Mouse (Mus musculus) erythroblast, embryonic 14.5 days (primary cell): ENCODE measurements around the gene Mbnl1.

Experiments
- GATA1 ChIP-seq: IDR thresholded peaks from 2 replicates; pipeline ENCODE4 v1.6.1; 2012; ENCODE audit warnings: low read length, inconsistent platforms, mixed read lengths
- TAL1 ChIP-seq: IDR thresholded peaks from 3 replicates; pipeline ENCODE4 v1.6.1; 2012; ENCODE audit warnings: low read length, inconsistent platforms, mixed read lengths

DNA sequence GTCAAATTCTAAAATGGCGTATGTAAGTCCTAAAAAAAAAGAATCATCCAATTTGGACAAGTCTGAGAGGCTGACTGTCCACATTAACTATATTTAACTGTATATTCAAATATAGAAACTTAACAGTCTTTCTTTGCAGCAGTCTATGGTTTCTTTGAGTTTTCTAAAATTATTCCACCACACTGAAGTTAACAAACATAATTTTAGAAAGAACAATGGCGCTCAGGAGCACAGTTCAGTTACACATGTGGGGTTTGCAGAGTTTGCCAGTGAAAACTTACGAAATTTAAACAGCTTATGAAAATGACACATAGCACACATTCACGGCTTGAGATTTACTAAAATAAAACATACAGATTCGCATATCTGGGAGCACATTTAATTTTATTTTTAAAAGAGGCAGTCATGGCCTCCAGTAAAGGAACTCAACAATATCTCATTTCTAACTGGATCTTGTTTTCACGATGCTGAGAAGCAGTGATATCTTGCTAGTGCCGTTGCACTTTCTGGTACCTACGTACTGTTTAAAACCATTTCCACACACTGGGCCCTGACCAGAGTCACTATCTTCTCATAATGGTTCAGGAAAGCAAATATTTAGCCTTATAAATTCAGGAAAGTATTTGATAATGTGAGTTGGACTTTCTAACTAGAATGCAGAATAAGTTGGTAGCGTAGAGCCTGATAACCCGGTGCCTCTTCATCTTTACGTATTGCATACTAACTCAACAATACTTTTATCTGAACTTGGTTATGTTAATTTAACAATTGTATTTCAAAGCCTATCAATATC, 1.4 kb downstream of the Mbnl1 start:
- no peak for TF ChIP-seq GATA1
- no peak for TF ChIP-seq TAL1
